Mouse (Mus musculus) skeletal muscle tissue, adult 2 months (tissue): ENCODE results near the gene Rps27.

ENCODE experiments used
- DNase-seq: peaks from one replicate; pipeline ENCODE4 v3.0.0-alpha.2; 2012; ENCODE audit warnings: low read depth, low spot score

Gene Rps27

DNA sequence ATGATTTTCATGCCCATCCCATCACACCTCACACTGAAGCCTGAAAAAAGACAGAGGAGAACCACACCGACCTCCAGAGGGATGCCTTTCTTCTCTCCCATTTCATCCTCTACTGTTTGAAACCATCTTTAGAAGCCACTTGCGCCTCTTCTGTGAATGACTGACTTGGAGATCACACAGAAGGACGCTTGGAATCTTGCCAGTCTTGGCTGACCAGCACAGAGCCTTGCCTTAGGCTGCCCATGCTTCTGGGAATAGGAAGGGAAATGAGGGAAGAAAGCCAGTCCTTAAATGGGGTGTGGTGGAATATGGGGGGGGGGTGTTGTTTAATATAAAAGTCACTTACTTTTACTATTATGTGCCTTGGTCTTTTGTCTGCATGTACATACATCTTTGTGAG is 29.9 kb downstream of the Rps27 start:
- DNase-seq, result no peak

DNA sequence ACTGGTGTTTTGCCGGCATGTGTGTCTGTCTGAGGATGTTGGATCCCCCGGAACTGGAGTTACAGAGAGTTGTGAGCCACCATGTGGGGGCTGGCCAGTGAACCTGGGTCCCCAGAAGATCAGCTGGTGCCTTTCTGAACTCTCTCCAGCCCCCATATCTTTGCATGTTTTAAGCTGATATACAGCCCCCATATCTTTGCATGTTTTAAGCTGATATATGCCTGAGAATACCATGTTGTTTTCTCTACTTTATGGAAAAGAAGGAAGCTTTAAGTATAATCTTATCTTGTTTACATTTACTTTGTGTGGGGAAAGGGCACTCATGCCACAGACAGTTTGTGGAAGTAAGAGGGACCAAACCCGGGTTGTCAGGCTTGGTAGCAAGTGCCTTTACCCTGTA is 33.9 kb downstream of the Rps27 start:
- no peak for DNase-seq
